Mouse (Mus musculus) hindbrain, postnatal 0 days (tissue): ENCODE measurements around the gene Sos1. TPM values are rescaled to one million over a fixed set of nuclear protein-coding genes. Genes with fewer than 3 reads are reported as not detected.
A peak's percentile ranks its signal among the peaks of the same experiment; 100 is the strongest.
"Not testable (repeated sequence)": the region's sequence is repeated elsewhere in the genome, so short reads cannot be mapped to it uniquely, and the experiment has no call there.

Source experiments
- ATAC-seq: fragments of 200-750 bp; cut with Nextera tagmentation; 2 replicates; pipeline ENCODE4 v1.8.0; 2017; ENCODE audit warnings: mild to moderate bottlenecking, moderate TSS enrichment, moderate library complexity
- DNase-seq: peaks from one replicate; pipeline ENCODE4 v3.0.0-alpha.2; 2015; ENCODE audit warnings: low spot score
- H3K27ac ChIP-seq: fragments of 300-500 bp; sonication (generic); 2 replicates; pipeline ENCODE4 v1.5.1; 2014; ENCODE audit warnings: mild to moderate bottlenecking
- H3K27me3 ChIP-seq: fragments of 300-500 bp; sonication (generic); 2 replicates; pipeline ENCODE4 v1.6.1; 2014; ENCODE audit warnings: low read length, mixed read lengths; ENCODE audit not compliant: insufficient read depth
- H3K36me3 ChIP-seq: fragments of 300-500 bp; sonication (generic); 2 replicates; pipeline ENCODE4 v1.6.1; 2014; ENCODE audit warnings: low read length, mixed read lengths; ENCODE audit not compliant: insufficient read depth
- H3K4me1 ChIP-seq: fragments of 300-500 bp; sonication (generic); 2 replicates; pipeline ENCODE4 v1.6.1; 2014; ENCODE audit warnings: antibody characterized with exemption, low read length, mixed read lengths; ENCODE audit not compliant: insufficient read depth
- H3K4me2 ChIP-seq: fragments of 300-500 bp; sonication (generic); 2 replicates; pipeline ENCODE4 v1.6.1; 2014; ENCODE audit warnings: low read depth, mild to moderate bottlenecking, low read length, moderate library complexity, mixed read lengths
- H3K4me3 ChIP-seq: fragments of 300-500 bp; sonication (generic); 2 replicates; pipeline ENCODE4 v1.5.1; 2014; ENCODE audit warnings: low read length
- H3K9ac ChIP-seq: fragments of 300-500 bp; sonication (generic); replicated peaks from 2 replicates; pipeline ENCODE4 v1.6.1; 2014; ENCODE audit warnings: mild to moderate bottlenecking, low read length, moderate library complexity, mixed read lengths
- H3K9me3 ChIP-seq: fragments of 300-500 bp; sonication (generic); 2 replicates; pipeline ENCODE4 v1.6.1; 2016; ENCODE audit warnings: low read length, mixed read lengths
- CTCF ChIP-seq: IDR thresholded peaks from 2 replicates; pipeline ENCODE4 v1.5.1; 2016; ENCODE audit warnings: antibody characterized with exemption, control low read depth, low read depth
- WGBS: fragments of 180-500 bp; shearing (Covaris S2); extraction: QIAGEN DNeasy Blood & Tissue Kit; methylation state at CpG from one replicate; pipeline ENCODE4 v1.1.7; 2014; 5-methylcytosine and 5-hydroxymethylcytosine counted together
- polyA plus RNA-seq: library from polyadenylated mRNA; unstranded; fragments of >200 nt; fragmentation: Nextera tagmentation; extraction: Ambion mirVana; gene quantifications from 2 replicates; pipeline ENCODE4 v1.2.1, GENCODE M21; 2015
- total RNA-seq: library from RNA; depleted of rRNA; stranded (reverse); fragments of >200 nt; gene quantifications from 2 replicates; pipeline ENCODE4 v1.2.3, GENCODE M21; 2014

Gene Sos1
- total and polyA plus RNA-seq, 2 experiments from 2014 or later = 6.8 to 21.5 TPM

GRCm38 (mm10) chr17:80479295-80480030 lies 790 bp downstream of the Sos1 start:
- H3K27ac ChIP-seq = peak overlapping the region; percentile 98
- DNase-seq (peak; percentile 66), ATAC-seq (peak; percentile 50)
- TF ChIP-seq CTCF = no peak
- peak overlapping the region; percentile 66 for H3K4me2 ChIP-seq
- H3K4me3 ChIP-seq = peak overlapping the region; percentile 96
- 1% methylated on average over 62 of the region's 71 CpGs for WGBS
- no peaks in the 10 kb centered on the region for H3K36me3 ChIP-seq
- peak overlapping the region; percentile 97 for H3K9ac ChIP-seq
- H3K9me3 ChIP-seq = no peaks in the 10 kb centered on the region
- H3K4me1 ChIP-seq = peaks cover 13% of the 10 kb centered on the region; the same call in 1 of the 2 replicates
- no peaks in the 10 kb centered on the region for H3K27me3 ChIP-seq

GRCm38 (mm10) chr17:80477679-80478078 lies 2.6 kb downstream of the Sos1 start:
- ATAC-seq = no peak
- no peak overlapping the region for H3K4me2 ChIP-seq
- H3K27me3 ChIP-seq = no peaks in the 10 kb centered on the region
- H3K4me1 ChIP-seq = peaks cover 13% of the 10 kb centered on the region; the same call in 1 of the 2 replicates
- H3K9ac ChIP-seq = no peak overlapping the region
- H3K9me3 ChIP-seq = no peaks in the 10 kb centered on the region
- H3K4me3 ChIP-seq = no peak overlapping the region
- DNase-seq = no peak
- TF ChIP-seq CTCF = no peak
- H3K36me3 ChIP-seq = no peaks in the 10 kb centered on the region
- WGBS = 92% methylated on average over 2 of the region's 2 CpGs
- H3K27ac ChIP-seq = no peak overlapping the region

- TF ChIP-seq CTCF = no peak
- no peak overlapping the region for H3K9ac ChIP-seq
- H3K27ac ChIP-seq = no peak overlapping the region
- H3K4me2 ChIP-seq = no peak overlapping the region
- H3K9me3 ChIP-seq = no peaks in the 10 kb centered on the region
- 89% methylated on average over 4 of the region's 4 CpGs for WGBS
- H3K4me3 ChIP-seq = no peak overlapping the region
- DNase-seq = no peak
- no peaks in the 10 kb centered on the region for H3K36me3 ChIP-seq
- H3K4me1 ChIP-seq = peaks cover 10% of the 10 kb centered on the region; the same call in 1 of the 2 replicates
- no peaks in the 10 kb centered on the region for H3K27me3 ChIP-seq
- ATAC-seq = no peak
Observed at GRCm38 (mm10) chr17:80476496-80476895, 3.8 kb downstream of the Sos1 start.

GRCm38 (mm10) chr17:80471056-80471802 lies 9.0 kb downstream of the Sos1 start:
- no peak for TF ChIP-seq CTCF
- Histone ChIP-seq H3K9ac (no peak overlapping the region), H3K36me3 (no peaks in the 10 kb centered on the region), H3K9me3 (no peaks in the 10 kb centered on the region), H3K27me3 (no peaks in the 10 kb centered on the region), H3K27ac (no peak overlapping the region), H3K4me1 (no peaks in the 10 kb centered on the region), H3K4me3 (no peak overlapping the region), H3K4me2 (0 out of 2 replicates have a peak overlapping the region, but pooled peaks have one; percentile 7)
- 29% methylated on average over 8 of the region's 8 CpGs for WGBS
- ATAC-seq = peak; percentile 71; the same call in 1 of the 2 replicates
- peak; percentile 49 for DNase-seq

- ATAC-seq, H3K9me3 ChIP-seq, DNase-seq, H3K9ac ChIP-seq, H3K27ac ChIP-seq, H3K27me3 ChIP-seq, H3K36me3 ChIP-seq, H3K4me3 ChIP-seq, H3K4me1 ChIP-seq, H3K4me2 ChIP-seq: not testable (repeated sequence)
- WGBS = 44% methylated on average over 3 of the region's 3 CpGs
Observed at GRCm38 (mm10) chr17:80468417-80468894, 11.8 kb downstream of the Sos1 start.

GRCm38 (mm10) chr17:80460258-80460657 lies 20.0 kb downstream of the Sos1 start:
- no peaks in the 10 kb centered on the region for H3K9me3 ChIP-seq
- DNase-seq (peak; percentile 27), ATAC-seq (no peak)
- H3K27me3 ChIP-seq = no peaks in the 10 kb centered on the region
- no peaks in the 10 kb centered on the region for H3K4me1 ChIP-seq
- TF ChIP-seq CTCF = no peak
- H3K36me3 ChIP-seq = no peaks in the 10 kb centered on the region
- no peak overlapping the region for H3K9ac ChIP-seq
- H3K4me2 ChIP-seq = no peak overlapping the region
- WGBS = 48% methylated on average over 5 of the region's 5 CpGs
- no peak overlapping the region for H3K4me3 ChIP-seq
- H3K27ac ChIP-seq = no peak overlapping the region
